Mouse (Mus musculus) cortical plate, adult 2 months (tissue): Measurements from ENCODE around the gene Sirt5.

Source experiments
- CTCF ChIP-seq: fragments of 200-500 bp; IDR thresholded peaks from 2 replicates; pipeline ENCODE4 v1.5.1; 2011; ENCODE audit warnings: mild to moderate bottlenecking, control low read depth, low read length; ENCODE audit not compliant: insufficient read depth; ENCODE audit errors: extremely low read depth
- POLR2A ChIP-seq: fragments of 200-500 bp; IDR thresholded peaks from 2 replicates; pipeline ENCODE4 v1.6.1; 2011; ENCODE audit warnings: mild to moderate bottlenecking, low read length, control low read depth; ENCODE audit not compliant: insufficient read depth; ENCODE audit errors: extremely low read depth

- TF ChIP-seq POLR2A (no peak), CTCF (no peak)
These were observed 9.7 kb downstream of the Sirt5 start for GRCm38 (mm10) chr13:43374918-43375432.
